Mouse (Mus musculus): ENCODE measurements around the gene Gabarap.

- TF ChIP-seq POLR2A (IDR thresholded peaks at IDR 0.05; ENCODE audit: extremely low read depth, insufficient read depth, low read length) (no peak), CTCF (IDR thresholded peaks at IDR 0.05; ENCODE audit: extremely low read depth, insufficient read depth, low read length) (no peak)
Measured at GRCm38 (mm10) chr11:70029829-70030550, 39.0 kb downstream of the Gabarap start.
